Mouse (Mus musculus) limb, embryonic 15.5 days (tissue): ENCODE data around the gene Hhipl1. TPM values are rescaled to one million over a fixed set of nuclear protein-coding genes. Genes with fewer than 3 reads are reported as not detected.

Experiments
- ATAC-seq: fragments of 200-750 bp; cut with Nextera tagmentation; 2 replicates; pipeline ENCODE4 v1.8.0; 2017; ENCODE audit warnings: low read depth, moderate TSS enrichment; ENCODE audit not compliant: insufficient number of reproducible peaks, low FRiP score, low TSS enrichment
- H3K27ac ChIP-seq: fragments of 300-500 bp; sonication (generic); 2 replicates; pipeline ENCODE4 v1.5.1; 2015; ENCODE audit warnings: moderate library complexity, mild to moderate bottlenecking, inconsistent platforms
- H3K27me3 ChIP-seq: fragments of 300-500 bp; sonication (generic); 2 replicates; pipeline ENCODE4 v1.6.1; 2015; ENCODE audit warnings: inconsistent platforms
- H3K36me3 ChIP-seq: fragments of 300-500 bp; sonication (generic); 2 replicates; pipeline ENCODE4 v1.6.1; 2015; ENCODE audit warnings: inconsistent platforms
- H3K4me1 ChIP-seq: fragments of 300-500 bp; sonication (generic); 2 replicates; pipeline ENCODE4 v1.6.1; 2015; ENCODE audit warnings: inconsistent platforms
- H3K4me2 ChIP-seq: fragments of 300-500 bp; sonication (generic); 2 replicates; pipeline ENCODE4 v1.6.1; 2015; ENCODE audit warnings: mild to moderate bottlenecking, inconsistent platforms
- H3K4me3 ChIP-seq: fragments of 300-500 bp; sonication (generic); 2 replicates; pipeline ENCODE4 v1.5.1; 2015; ENCODE audit warnings: mild to moderate bottlenecking, inconsistent platforms
- H3K9ac ChIP-seq: fragments of 300-500 bp; sonication (generic); 2 replicates; pipeline ENCODE4 v1.6.1; 2015; ENCODE audit warnings: inconsistent platforms
- H3K9me3 ChIP-seq: fragments of 300-500 bp; sonication (generic); 2 replicates; pipeline ENCODE4 v1.6.1; 2016; ENCODE audit warnings: inconsistent platforms
- WGBS: fragments of 180-500 bp; shearing (Covaris S2); methylation state at CpG from one replicate; pipeline ENCODE4 v1.1.7; 2015; 5-methylcytosine and 5-hydroxymethylcytosine counted together
- polyA plus RNA-seq: library from polyadenylated mRNA; unstranded; fragments of >200 nt; fragmentation: Nextera tagmentation; extraction: Ambion mirVana; gene quantifications from 2 replicates; pipeline ENCODE4 v1.2.1, GENCODE M21; 2015

The Hhipl1 gene
- polyA plus RNA-seq, 1 experiment from 2014 or later: 1.4 TPM

DNA sequence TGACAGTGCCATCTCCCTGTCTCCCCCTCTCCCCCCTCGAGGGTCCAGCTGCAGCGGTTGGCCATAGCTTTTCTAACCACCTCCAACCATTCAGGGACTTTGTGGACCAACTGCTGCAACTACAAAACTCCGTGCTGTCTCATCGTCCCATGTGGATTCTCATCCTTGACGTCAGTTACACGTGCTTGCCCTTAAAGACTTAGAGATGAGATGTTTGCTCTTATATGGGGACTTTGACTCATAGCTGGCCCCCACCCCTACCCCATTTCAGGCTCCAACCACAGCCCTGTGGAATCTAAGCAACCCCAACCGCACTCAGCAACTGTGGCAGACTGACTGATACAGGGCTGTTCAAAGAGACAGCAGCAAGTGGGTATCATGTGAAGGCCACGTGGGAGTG, 898 bp upstream of the Hhipl1 start:
- H3K4me3 ChIP-seq: no peak overlapping the region

DNA sequence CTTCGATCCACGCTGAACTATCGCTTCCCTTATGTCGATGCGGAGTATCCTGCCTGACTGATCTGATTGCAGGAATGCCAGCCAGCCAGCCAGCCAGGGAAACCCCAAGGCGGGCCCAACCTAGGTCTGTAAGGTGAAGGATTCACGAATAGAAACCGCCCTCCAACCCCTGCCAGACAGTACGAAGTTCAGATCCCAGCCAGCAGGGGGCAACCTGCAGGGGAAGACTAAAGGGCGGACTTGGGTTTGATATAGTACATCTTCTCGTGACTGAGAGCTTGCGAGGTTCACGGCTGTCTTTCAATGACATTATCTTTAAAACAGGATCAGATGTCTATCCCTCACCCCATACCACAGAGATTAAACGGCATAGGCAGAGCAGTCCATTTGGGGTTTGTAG, 1.5 kb downstream of the Hhipl1 start:
- Histone ChIP-seq H3K9me3 (no peaks in the 10 kb centered on the region), H3K9ac (no peak overlapping the region), H3K27me3 (peaks cover 47% of the 10 kb centered on the region), H3K4me1 (peaks cover 31% of the 10 kb centered on the region), H3K4me3 (no peak overlapping the region), H3K27ac (no peak overlapping the region), H3K4me2 (peak overlapping the region; percentile 14; the same call in 1 of the 2 replicates), H3K36me3 (no peaks in the 10 kb centered on the region)
- no peak for ATAC-seq
- 21% methylated on average over 14 of the region's 14 CpGs for WGBS

More for the DNA sequence above, 898 bp upstream of the Hhipl1 start:
- peaks cover 49% of the 10 kb centered on the region for H3K27me3 ChIP-seq
- no peak overlapping the region for H3K27ac ChIP-seq
- no peaks in the 10 kb centered on the region for H3K36me3 ChIP-seq
- H3K4me1 ChIP-seq: peaks cover 38% of the 10 kb centered on the region
- no peaks in the 10 kb centered on the region for H3K9me3 ChIP-seq
- 76% methylated on average over 8 of the region's 8 CpGs for WGBS
- no peak overlapping the region for H3K4me2 ChIP-seq
- H3K9ac ChIP-seq: no peak overlapping the region
- ATAC-seq: no peak

DNA sequence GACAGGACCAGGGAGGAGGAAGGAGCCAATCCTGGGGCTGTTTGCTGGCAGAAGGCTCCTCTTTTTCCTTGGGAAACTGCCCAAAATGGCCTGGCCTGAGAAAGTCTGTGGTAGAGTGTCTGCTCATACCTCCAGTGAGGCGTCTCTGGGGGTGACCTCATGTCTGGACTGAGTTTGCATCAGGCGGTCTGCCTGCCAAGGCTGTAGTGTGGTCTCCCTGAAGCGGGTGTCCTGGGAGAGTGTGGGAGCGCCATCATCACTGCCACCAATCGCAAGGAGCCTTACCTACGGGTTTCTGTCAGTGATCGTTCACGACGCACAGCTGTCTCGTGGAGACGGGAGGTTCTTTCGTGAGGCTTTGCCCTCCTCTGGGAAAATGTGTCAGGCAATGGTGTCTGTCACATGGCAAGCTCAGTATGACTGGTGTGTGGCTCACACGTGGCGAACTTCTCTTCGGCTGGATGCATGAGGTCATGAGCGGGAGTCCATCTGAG, 2.3 kb downstream of the Hhipl1 start:
- 70% methylated on average over 16 of the region's 16 CpGs for WGBS
- Histone ChIP-seq H3K4me2 (no peak overlapping the region), H3K27me3 (peaks cover 45% of the 10 kb centered on the region), H3K27ac (no peak overlapping the region), H3K9ac (no peak overlapping the region), H3K36me3 (no peaks in the 10 kb centered on the region), H3K4me3 (no peak overlapping the region), H3K9me3 (no peaks in the 10 kb centered on the region), H3K4me1 (peaks cover 31% of the 10 kb centered on the region)
- peak; percentile 32; the same call in 1 of the 2 replicates for ATAC-seq

DNA sequence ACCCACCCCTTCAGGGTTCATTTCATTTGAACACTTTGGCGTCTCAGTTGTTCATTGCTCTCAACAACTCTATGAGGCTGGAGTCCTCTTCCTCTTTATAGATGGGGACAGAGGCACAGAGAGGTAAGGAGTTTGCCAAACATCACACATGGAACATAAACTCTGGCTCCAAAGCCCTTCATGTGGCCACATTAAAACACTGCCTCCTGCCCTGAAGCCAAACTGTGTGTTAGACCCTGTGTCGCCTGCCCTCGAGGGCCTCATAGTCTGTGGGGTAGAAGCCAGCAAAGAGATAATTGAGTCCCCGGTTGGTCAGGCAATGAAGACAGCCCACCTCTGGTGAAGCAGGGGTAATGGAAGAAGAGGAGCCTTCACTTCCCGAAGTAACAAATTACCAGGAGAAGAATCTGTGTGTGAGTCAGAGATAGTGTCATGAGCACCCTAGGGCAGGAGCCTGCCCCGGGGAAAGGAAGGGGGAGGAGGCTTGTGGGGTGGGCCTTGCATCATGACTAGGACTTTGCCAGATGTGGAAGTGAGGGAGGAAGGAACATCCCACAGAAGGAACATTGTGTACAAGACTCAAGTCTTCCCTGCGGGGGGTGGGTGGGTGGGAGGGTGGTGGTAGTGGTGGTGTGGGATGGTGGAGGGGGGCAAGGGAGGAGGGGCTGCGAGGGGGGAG, 3.2 kb downstream of the Hhipl1 start:
- Histone ChIP-seq H3K4me3 (no peak overlapping the region), H3K9me3 (no peaks in the 10 kb centered on the region), H3K4me1 (peaks cover 31% of the 10 kb centered on the region), H3K4me2 (no peak overlapping the region), H3K9ac (no peak overlapping the region), H3K36me3 (no peaks in the 10 kb centered on the region), H3K27ac (no peak overlapping the region), H3K27me3 (peaks cover 40% of the 10 kb centered on the region)
- ATAC-seq: no peak
- 47% methylated on average over 8 of the region's 8 CpGs for WGBS

DNA sequence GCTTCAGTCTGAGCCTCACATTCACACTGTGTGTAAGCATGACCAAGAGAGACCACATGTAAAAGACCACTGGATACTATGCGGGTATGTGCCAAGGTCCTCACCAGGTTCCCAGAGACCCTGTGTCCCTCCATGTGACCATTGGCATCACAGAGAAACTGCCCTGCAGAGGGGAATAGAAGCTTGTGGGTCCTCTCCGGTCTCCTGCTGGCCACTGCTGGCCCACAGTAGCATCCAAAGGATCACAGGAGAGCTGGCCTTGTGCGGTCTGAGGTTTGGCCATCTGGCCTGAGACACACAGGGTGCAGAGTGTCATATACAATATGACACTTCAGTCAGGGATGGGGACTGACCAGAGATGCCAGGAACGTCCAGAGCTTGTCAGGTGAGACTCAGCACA, 4.0 kb downstream of the Hhipl1 start:
- 87% methylated on average over 4 of the region's 4 CpGs for WGBS
- Histone ChIP-seq H3K4me1 (peaks cover 31% of the 10 kb centered on the region), H3K4me3 (no peak overlapping the region), H3K9me3 (no peaks in the 10 kb centered on the region), H3K36me3 (no peaks in the 10 kb centered on the region), H3K9ac (no peak overlapping the region), H3K4me2 (no peak overlapping the region), H3K27me3 (peaks cover 33% of the 10 kb centered on the region), H3K27ac (no peak overlapping the region)
- no peak for ATAC-seq

DNA sequence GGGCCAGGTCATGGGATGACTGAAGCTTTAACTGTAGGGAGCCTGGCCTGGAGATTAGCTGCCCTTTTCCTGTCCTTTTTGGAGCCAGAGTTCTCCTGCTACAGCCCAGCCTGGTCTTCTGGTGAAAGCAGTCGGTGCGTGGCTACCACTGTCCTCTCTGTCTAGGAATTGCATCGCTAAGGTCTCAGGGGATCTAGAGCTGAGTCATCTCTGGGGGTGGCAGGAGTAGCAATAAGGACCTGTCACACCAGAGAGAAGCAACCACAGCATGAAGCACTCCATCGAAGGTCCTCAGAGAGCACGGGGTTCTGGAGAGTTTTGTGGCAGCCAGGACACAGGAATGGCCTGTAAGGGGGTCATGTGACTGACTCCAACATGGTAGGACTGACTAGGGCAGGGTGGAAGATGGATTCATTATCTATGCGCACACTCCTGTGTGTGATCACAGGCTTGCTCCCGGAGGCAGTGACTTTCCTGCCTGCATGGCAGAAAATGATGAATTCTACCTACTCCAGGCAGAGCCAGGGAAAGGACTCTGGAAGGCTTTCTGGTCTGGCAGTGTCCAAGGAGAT, 4.5 kb downstream of the Hhipl1 start:
- H3K4me2 ChIP-seq: no peak overlapping the region
- peaks cover 31% of the 10 kb centered on the region for H3K4me1 ChIP-seq
- no peak overlapping the region for H3K27ac ChIP-seq
- no peak overlapping the region for H3K9ac ChIP-seq
- ATAC-seq: no peak
- 80% methylated on average over 7 of the region's 7 CpGs for WGBS
- no peaks in the 10 kb centered on the region for H3K36me3 ChIP-seq
- peaks cover 28% of the 10 kb centered on the region for H3K27me3 ChIP-seq
- H3K9me3 ChIP-seq: no peaks in the 10 kb centered on the region
- no peak overlapping the region for H3K4me3 ChIP-seq

DNA sequence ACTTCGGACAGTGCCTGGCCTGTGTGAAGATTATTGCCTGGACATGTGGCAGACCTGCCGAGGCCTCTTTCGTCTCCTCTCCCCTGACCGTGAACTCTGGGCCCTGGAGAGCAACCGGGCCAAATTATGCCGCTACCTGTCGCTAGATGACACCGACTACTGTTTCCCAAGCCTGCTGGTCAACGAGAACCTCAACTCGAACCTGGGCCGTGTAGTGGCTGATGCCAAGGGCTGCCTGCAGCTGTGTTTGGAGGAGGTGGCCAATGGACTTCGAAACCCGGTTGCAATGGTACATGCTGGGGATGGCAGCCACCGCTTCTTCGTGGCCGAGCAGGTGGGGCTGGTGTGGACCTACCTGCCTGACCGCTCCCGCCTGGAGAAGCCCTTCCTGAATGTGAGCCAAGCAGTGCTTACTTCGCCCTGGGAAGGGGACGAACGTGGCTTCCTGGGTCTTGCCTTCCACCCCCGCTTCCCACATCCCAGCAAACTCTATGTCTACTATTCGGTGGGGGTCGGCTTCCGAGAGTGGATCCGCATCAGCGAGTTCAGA, 5.7 kb downstream of the Hhipl1 start:
- no peak for ATAC-seq
- Histone ChIP-seq H3K9me3 (no peaks in the 10 kb centered on the region), H3K9ac (no peak overlapping the region), H3K27me3 (peaks cover 29% of the 10 kb centered on the region), H3K4me1 (peaks cover 19% of the 10 kb centered on the region), H3K36me3 (no peaks in the 10 kb centered on the region), H3K27ac (no peak overlapping the region), H3K4me3 (no peak overlapping the region), H3K4me2 (no peak overlapping the region)
- 89% methylated on average over 27 of the region's 27 CpGs for whole genome bisulfite sequencing

DNA sequence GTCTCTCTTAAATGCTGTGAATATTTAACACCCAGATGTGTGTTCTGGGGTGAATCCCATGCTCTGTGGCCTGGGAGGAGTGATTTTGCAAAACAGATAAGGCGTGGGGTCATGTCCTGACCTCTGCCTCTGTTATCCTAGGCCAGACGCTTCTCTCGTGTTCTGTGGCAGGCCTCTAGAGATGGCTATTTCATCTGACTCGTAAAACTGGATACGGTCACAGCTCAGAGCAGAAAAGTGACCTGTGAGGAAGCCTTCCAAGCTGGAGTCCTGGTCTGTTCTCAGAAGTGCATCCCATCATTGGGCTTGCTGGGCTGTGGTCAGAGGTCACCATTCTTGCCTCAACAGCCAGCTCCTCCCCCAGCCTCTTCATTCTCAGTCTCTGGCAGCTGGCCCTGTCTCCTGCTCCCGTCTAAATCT, 6.4 kb downstream of the Hhipl1 start:
- WGBS: 39% methylated on average over 6 of the region's 6 CpGs
- Histone ChIP-seq H3K4me2 (no peak overlapping the region), H3K4me1 (peaks cover 18% of the 10 kb centered on the region), H3K4me3 (no peak overlapping the region), H3K9me3 (no peaks in the 10 kb centered on the region), H3K27me3 (peaks cover 30% of the 10 kb centered on the region), H3K27ac (no peak overlapping the region), H3K9ac (no peak overlapping the region), H3K36me3 (no peaks in the 10 kb centered on the region)
- ATAC-seq: no peak

DNA sequence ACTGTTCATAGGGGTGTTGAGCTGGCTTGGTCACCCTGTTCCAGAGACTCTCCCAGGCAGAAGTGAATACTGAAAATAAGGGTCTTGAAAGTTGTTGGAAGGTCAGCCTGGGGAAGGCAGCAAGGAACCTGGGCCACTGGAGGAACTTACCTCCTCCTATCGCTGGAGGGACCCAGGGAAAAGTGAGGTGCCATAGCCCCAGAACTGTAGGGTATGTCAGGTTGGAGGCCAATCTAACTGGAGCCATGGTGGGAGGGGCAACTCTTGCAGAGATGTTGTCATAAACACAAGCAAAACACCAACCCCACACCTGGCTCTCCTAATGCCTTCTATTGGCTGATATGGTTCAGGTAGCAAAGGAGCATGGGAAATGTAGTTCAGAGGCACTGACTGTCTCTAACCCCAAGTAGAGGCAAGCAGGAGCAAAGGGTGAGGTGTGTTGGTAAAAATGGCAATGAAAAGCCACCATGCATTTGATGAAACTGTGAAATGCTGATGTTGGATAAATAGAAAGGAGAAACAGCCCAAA, 7.2 kb downstream of the Hhipl1 start:
- Histone ChIP-seq H3K9ac (no peak overlapping the region), H3K4me2 (no peak overlapping the region), H3K27me3 (peaks cover 30% of the 10 kb centered on the region), H3K4me1 (peaks cover 16% of the 10 kb centered on the region), H3K9me3 (no peaks in the 10 kb centered on the region), H3K27ac (no peak overlapping the region), H3K4me3 (no peak overlapping the region), H3K36me3 (no peaks in the 10 kb centered on the region)
- ATAC-seq: no peak
- 85% methylated on average over 1 of the region's 1 CpGs for WGBS

DNA sequence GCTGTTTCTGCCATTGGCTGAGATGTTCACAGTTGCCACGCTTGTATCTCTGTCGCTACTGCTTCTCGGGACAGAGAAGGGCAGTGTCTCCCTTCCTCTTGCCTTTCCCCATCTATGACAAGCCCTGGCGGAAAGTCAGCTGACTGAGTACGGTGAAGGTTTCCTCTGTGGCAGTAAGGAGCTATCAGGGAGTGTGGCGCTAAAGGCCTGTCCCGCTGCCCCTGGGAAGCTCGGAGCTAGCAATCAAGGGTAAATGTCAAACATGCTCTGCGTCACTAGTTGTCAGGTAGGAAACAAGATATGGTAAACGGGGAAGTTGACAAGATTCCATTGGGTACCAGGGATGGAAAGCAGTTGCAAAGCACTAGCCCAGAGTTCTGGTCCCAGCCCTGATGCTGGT, 9.7 kb downstream of the Hhipl1 start:
- peaks cover 16% of the 10 kb centered on the region for H3K4me1 ChIP-seq
- no peak for ATAC-seq
- H3K9me3 ChIP-seq: no peaks in the 10 kb centered on the region
- no peak overlapping the region for H3K4me2 ChIP-seq
- H3K4me3 ChIP-seq: no peak overlapping the region
- H3K9ac ChIP-seq: no peak overlapping the region
- 44% methylated on average over 10 of the region's 10 CpGs for WGBS
- no peaks in the 10 kb centered on the region for H3K36me3 ChIP-seq
- H3K27ac ChIP-seq: no peak overlapping the region
- H3K27me3 ChIP-seq: peaks cover 53% of the 10 kb centered on the region

DNA sequence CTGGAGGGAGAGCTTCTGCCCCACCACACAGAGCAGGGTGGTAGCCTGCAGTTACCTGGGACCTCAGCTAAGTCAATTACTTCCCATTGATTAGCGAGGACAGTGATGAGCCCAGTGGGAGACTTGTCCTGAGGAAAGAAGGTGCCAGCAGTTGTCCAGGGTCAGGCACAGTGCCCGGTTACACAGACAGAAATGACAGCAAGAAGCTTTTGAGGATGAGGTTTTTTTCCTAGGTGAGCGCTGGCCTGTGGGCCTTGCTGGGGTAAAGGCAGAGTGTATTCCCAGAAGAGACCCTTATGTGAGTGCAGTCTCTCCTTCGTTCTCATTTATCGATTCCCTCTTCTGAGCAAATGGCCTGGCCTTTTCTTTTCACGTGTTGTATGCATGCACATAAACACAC, 10.6 kb downstream of the Hhipl1 start:
- Histone ChIP-seq H3K4me1 (peaks cover 16% of the 10 kb centered on the region), H3K36me3 (no peaks in the 10 kb centered on the region), H3K27me3 (peaks cover 60% of the 10 kb centered on the region), H3K4me3 (no peak overlapping the region), H3K4me2 (no peak overlapping the region), H3K9ac (no peak overlapping the region), H3K9me3 (no peaks in the 10 kb centered on the region), H3K27ac (no peak overlapping the region)
- 30% methylated on average over 6 of the region's 6 CpGs for WGBS
- ATAC-seq: no peak

DNA sequence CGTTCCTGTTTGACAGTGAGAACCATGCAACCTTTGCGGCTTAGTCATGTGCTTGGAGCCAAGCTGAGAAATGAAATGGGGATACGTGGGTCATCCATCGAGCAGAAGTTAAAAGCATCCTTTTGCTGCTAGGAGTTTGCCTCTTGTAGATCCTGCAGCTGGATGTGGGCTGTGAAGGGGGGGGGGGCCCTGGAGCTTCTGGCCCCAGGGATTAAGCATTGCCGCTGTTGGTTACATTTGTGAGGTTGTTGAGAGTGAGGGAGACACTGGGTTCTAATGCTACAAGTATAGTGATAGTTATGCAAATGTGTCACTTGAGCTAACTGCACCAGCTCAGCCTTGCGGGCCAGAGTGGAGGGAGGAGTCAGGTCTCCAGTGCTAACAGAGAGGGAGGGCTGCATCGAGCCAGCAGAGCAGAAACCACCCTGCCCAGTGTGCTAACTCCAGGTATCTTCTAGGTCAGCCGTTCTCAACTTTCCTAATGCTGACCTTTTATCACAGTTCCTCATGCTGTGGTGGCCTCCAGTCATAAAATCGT, 11.2 kb downstream of the Hhipl1 start:
- Histone ChIP-seq H3K27ac (no peak overlapping the region), H3K4me1 (peaks cover 16% of the 10 kb centered on the region), H3K4me2 (no peak overlapping the region), H3K4me3 (no peak overlapping the region), H3K27me3 (peaks cover 63% of the 10 kb centered on the region), H3K9ac (no peak overlapping the region), H3K36me3 (no peaks in the 10 kb centered on the region), H3K9me3 (no peaks in the 10 kb centered on the region)
- whole genome bisulfite sequencing: 10% methylated on average over 9 of the region's 9 CpGs
- ATAC-seq: no peak
